Mouse (Mus musculus): ENCODE data around the gene Ppm1n.

DNA sequence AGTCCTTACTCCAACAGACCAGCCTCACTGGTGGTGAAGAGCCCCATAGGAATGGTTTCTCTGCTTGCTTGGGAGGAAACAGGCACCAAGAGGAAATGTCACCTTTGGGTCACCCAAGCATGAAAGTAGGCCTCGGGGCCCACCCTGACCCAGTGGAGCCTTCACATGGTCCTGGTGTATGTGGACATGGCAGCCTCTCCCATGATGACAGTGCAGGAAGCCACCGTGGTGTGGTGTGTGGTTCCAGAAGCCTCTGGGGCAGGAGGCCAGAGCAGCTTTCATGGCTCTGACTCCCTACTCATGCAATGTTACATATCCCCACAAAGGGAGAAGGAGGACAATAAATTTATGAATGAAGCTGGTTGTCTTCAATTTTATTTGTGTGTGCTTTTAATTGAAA, 32.4 kb downstream of the Ppm1n start:
- TF ChIP-seq CTCF (IDR thresholded peaks at IDR 0.05; ENCODE audit: low read depth) (no peak), EP300 (IDR thresholded peaks at IDR 0.05; ENCODE audit: low read depth) (no peak)

Measured in liver, postnatal 0 days (tissue).